Mouse (Mus musculus) forebrain, postnatal 0 days (tissue): ENCODE results near the gene Rtl6. TPM values are rescaled to one million over a fixed set of nuclear protein-coding genes. Genes with fewer than 3 reads are reported as not detected.

ENCODE experiments used
- ATAC-seq: fragments of 200-750 bp; cut with Nextera tagmentation; 2 replicates; pipeline ENCODE4 v1.8.0; 2017; ENCODE audit warnings: mild to moderate bottlenecking, moderate library complexity
- DNase-seq: peaks from one replicate; pipeline ENCODE4 v3.0.0-alpha.2; 2015
- H3K27ac ChIP-seq: fragments of 300-500 bp; sonication (generic); 2 replicates; pipeline ENCODE4 v1.5.1; 2014; ENCODE audit warnings: low read depth, mild to moderate bottlenecking, antibody characterized with exemption, low read length, moderate library complexity, mixed read lengths
- H3K27me3 ChIP-seq: fragments of 300-500 bp; sonication (generic); 2 replicates; pipeline ENCODE4 v1.6.1; 2014; ENCODE audit warnings: mild to moderate bottlenecking, low read length, mixed read lengths; ENCODE audit not compliant: insufficient read depth
- H3K36me3 ChIP-seq: fragments of 300-500 bp; sonication (generic); 2 replicates; pipeline ENCODE4 v1.6.1; 2014; ENCODE audit warnings: mild to moderate bottlenecking, moderate library complexity; ENCODE audit not compliant: insufficient read depth
- H3K4me1 ChIP-seq: fragments of 300-500 bp; sonication (generic); 2 replicates; pipeline ENCODE4 v1.6.1; 2014; ENCODE audit warnings: antibody characterized with exemption; ENCODE audit not compliant: insufficient read depth
- H3K4me2 ChIP-seq: fragments of 300-500 bp; sonication (generic); 2 replicates; pipeline ENCODE4 v1.6.1; 2014; ENCODE audit warnings: low read depth, mild to moderate bottlenecking, moderate library complexity
- H3K4me3 ChIP-seq: fragments of 300-500 bp; sonication (generic); 2 replicates; pipeline ENCODE4 v1.5.1; 2014; ENCODE audit warnings: low read depth, low read length, mixed read lengths
- H3K9ac ChIP-seq: fragments of 300-500 bp; sonication (generic); 2 replicates; pipeline ENCODE4 v1.6.1; 2014; ENCODE audit warnings: mild to moderate bottlenecking
- H3K9me3 ChIP-seq: fragments of 300-500 bp; sonication (generic); 2 replicates; pipeline ENCODE4 v1.6.1; 2016; ENCODE audit warnings: low read length
- CTCF ChIP-seq: sonication (generic); IDR thresholded peaks from 2 replicates; pipeline ENCODE4 v1.5.1; 2016; ENCODE audit warnings: antibody characterized with exemption, control low read depth, low read depth
- WGBS: fragments of 180-500 bp; shearing (Covaris S2); extraction: QIAGEN DNeasy Blood & Tissue Kit; methylation state at CpG from one replicate; pipeline ENCODE4 v1.1.7; 2014; 5-methylcytosine and 5-hydroxymethylcytosine counted together
- polyA plus RNA-seq: library from polyadenylated mRNA; unstranded; fragments of >200 nt; fragmentation: Nextera tagmentation; extraction: Ambion mirVana; gene quantifications from 2 replicates; pipeline ENCODE4 v1.2.1, GENCODE M21; 2015
- total RNA-seq: library from RNA; depleted of rRNA; stranded (reverse); fragments of >200 nt; gene quantifications from 2 replicates; pipeline ENCODE4 v1.2.3, GENCODE M21; 2014; rRNA removed

Gene Rtl6
- total and polyA plus RNA-seq, 2 experiments from 2014 or later = 55.1 to 75.5 TPM

DNA sequence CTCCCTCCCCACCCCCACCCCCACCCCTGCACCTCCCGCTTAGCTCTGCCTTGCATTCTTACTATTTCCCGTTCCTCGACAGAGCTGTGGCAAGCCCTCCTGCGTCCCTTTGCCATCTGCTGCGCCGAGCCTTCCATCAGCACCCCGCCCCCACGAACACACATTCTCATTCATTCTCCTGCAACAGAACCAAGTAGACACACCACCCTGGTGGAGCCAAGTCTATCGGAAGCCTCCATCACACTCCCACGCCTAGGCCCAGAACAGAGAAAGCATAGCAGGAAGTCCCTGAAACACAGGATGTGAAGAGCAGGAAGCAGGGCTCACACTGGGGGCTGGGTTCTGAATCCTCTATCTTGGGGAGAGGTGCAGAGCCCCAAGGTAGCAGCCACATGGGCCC, 51.6 kb downstream of the Rtl6 start:
- Histone ChIP-seq H3K36me3 (no peaks in the 10 kb centered on the region), H3K27me3 (no peaks in the 10 kb centered on the region), H3K4me3 (no peak overlapping the region), H3K27ac (no peak overlapping the region), H3K9me3 (no peaks in the 10 kb centered on the region), H3K4me2 (no peak overlapping the region), H3K9ac (no peak overlapping the region), H3K4me1 (peaks cover 5% of the 10 kb centered on the region; the same call in 1 of the 2 replicates)
- no peak for DNase-seq
- WGBS = 59% methylated on average over 10 of the region's 10 CpGs
- ATAC-seq = no peak
- TF ChIP-seq CTCF = no peak

DNA sequence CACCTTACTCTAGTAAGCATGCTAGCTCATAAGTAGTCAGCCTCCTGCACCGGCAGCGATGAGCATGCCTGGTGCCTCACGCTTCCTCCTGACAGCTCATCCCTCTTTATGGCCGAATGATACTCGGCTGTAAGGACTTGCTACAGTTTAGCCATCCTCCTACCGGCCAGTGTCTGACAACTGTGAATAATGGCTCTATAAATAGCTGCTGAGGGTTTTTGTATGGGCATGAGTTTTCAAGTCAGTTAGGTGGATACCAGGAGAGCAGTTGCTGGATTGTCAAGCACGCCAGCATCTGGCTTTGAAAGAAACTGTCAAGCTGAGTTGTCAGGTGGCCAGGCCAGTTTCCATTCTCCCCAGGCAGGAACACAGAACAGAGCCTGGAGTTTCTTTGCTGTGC, 52.7 kb downstream of the Rtl6 start:
- DNase-seq (no peak), ATAC-seq (no peak; the same call in 1 of the 2 replicates)
- Histone ChIP-seq H3K36me3 (no peaks in the 10 kb centered on the region), H3K4me3 (no peak overlapping the region), H3K27ac (no peak overlapping the region), H3K9me3 (no peaks in the 10 kb centered on the region), H3K4me2 (no peak overlapping the region), H3K4me1 (peaks cover 5% of the 10 kb centered on the region; the same call in 1 of the 2 replicates), H3K27me3 (no peaks in the 10 kb centered on the region), H3K9ac (no peak overlapping the region)
- TF ChIP-seq CTCF = no peak
- 37% methylated on average over 7 of the region's 7 CpGs for WGBS

Other genes starting within 250 kb of the Rtl6 start
- 1.6 and 2.1 TPM in 2 replicates for gene Parvg, start 233.8 kb downstream of the Rtl6 start, total RNA-seq
- 1.6 and 1.7 TPM in 2 replicates for gene Parvg, start 233.8 kb downstream of the Rtl6 start, polyA plus RNA-seq
- 28.8 and 48.4 TPM in 2 replicates for gene Shisal1, start 110.7 kb downstream of the Rtl6 start, total RNA-seq
- 10.8 and 19.0 TPM in 2 replicates for gene Shisal1, start 110.7 kb downstream of the Rtl6 start, polyA plus RNA-seq
- gene Prr5, start 111.8 kb upstream of the Rtl6 start, total RNA-seq = 8.6 and 17.2 TPM in 2 replicates
- gene Prr5, start 111.8 kb upstream of the Rtl6 start, polyA plus RNA-seq = 17.8 and 28.2 TPM in 2 replicates
- 0.29 TPM in 1 of 2 replicates, not detected in the other for gene Arhgap8, start 162.2 kb upstream of the Rtl6 start, total RNA-seq
- 0.19 and 0.44 TPM in 2 replicates for gene Arhgap8, start 162.2 kb upstream of the Rtl6 start, polyA plus RNA-seq